Mouse (Mus musculus): Measurements from ENCODE around the gene Dynlt1a.
"Not testable (repeated sequence)": the region's sequence is repeated elsewhere in the genome, so short reads cannot be mapped to it uniquely, and the experiment has no call there.

Gene Dynlt1a

DNA sequence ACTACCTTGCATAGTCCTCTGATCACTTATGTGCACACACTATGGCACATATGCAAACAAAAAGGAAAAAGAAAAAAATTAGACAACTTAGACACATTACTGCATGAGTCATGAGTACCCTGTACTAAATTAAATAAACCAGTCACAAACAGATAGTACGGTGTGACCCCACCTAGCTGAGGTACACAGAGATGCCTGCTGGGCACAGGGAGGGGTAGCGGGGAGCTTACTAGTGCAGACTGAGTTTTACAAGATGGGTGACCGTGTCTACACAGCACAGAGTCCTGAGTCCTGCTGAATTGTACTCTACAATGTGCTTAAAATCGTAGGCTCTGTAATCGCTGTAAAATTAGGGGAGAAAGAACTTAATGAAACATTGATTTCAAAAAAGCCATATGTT lies 31.1 kb downstream of the Dynlt1a start:
- not testable (repeated sequence) for DNase-seq

DNA sequence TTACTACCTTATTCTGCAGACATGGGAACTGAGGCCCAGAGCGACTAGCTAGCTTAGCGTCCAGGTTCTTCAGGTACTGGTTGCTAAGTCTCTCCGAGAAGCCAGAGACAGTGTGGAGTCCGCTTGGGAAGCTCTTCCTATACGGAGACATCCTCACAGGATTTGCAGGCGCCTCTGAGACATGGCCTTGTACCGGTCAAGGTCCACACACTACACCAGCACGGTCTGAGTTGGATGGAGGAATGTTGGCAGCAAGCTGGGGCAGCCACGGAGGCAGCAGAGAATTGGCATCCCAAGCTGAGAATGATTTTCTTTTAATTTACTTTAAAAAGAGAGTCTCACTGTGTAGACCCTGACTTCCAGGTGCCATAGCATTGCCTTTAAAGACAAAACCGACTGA lies 34.2 kb downstream of the Dynlt1a start:
- DNase-seq, result not testable (repeated sequence)

- DNase-seq, result not testable (repeated sequence)
These were observed 36.8 kb downstream of the Dynlt1a start for GRCm38 (mm10) chr17:6280513-6280912.

GRCm38 (mm10) chr17:6279772-6280171 lies 37.5 kb downstream of the Dynlt1a start:
- not testable (repeated sequence) for DNase-seq

GRCm38 (mm10) chr17:6279205-6279604 lies 38.1 kb downstream of the Dynlt1a start:
- not testable (repeated sequence) for DNase-seq

- DNase-seq, result peak; percentile 0
These were observed 42.6 kb downstream of the Dynlt1a start for GRCm38 (mm10) chr17:6274693-6275092.

GRCm38 (mm10) chr17:6271970-6272369 lies 45.3 kb downstream of the Dynlt1a start:
- peak; percentile 1 for DNase-seq

GRCm38 (mm10) chr17:6270840-6271239 lies 46.5 kb downstream of the Dynlt1a start:
- DNase-seq, result peak; percentile 11

GRCm38 (mm10) chr17:6269876-6270831 lies 47.1 kb downstream of the Dynlt1a start:
- DNase-seq, result peak; percentile 5

GRCm38 (mm10) chr17:6257070-6257456 lies 60.2 kb downstream of the Dynlt1a start:
- DNase-seq, result not testable (repeated sequence)

GRCm38 (mm10) chr17:6256400-6257069 lies 60.8 kb downstream of the Dynlt1a start, which contains the start of gene Tmem181a:
Gene Tmem181a, plus strand, starts transcription at chr17:6256860.
- DNase-seq, result not testable (repeated sequence)
